8 mouse cellular contexts compared by ENCODE assay signal in genomic region chr17:27125185-27125584, GRCm38 (mm10). TPM values are rescaled to one million over a fixed set of nuclear protein-coding genes. Genes with fewer than 3 reads are reported as not detected.
DNase-seq lines count a peak whose midpoint lies in the region.

No protein-coding gene starts in this region.

- DNase-seq in B cell, adult 2 months, result peak; percentile 91
- peak; percentile 23 for DNase-seq in MEL-GATA-1-ER (ENCODE audit: extremely low read depth, low read depth)
- peak; percentile 87 for DNase-seq in cerebellum, adult 9-10 months
- DNase-seq in gastrocnemius, postnatal 10 days, result peak; percentile 91
- DNase-seq in layer of hippocampus, adult 18-20 months (ENCODE audit: low spot score in 2 of 2), result peak; percentile 62 to 77
- DNase-seq in lung, postnatal 10 days, result peak; percentile 83
- DNase-seq in right cerebral cortex, postnatal 25 days, result peak; percentile 74
- DNase-seq in urinary bladder, postnatal 14 days (ENCODE audit: low spot score), result peak; percentile 79

RNA-seq across cellular contexts. Expression of gene Uqcc2, which starts 8.5 kb away (rescaled TPM):
- total RNA-seq in gastrocnemius, postnatal 10 days (2021), result 100 to 1,000 TPM; 300 to 343 TPM
- total RNA-seq in layer of hippocampus, adult 18-20 months (2021), result 100 to 1,000 TPM; 215 to 217 TPM

RNA-seq across cellular contexts. Expression of gene Ip6k3, which starts 42.4 kb away (rescaled TPM):
- total RNA-seq in gastrocnemius, postnatal 10 days (2021), result 10 to 100 TPM; 63.5 to 81.2 TPM
- under 1 TPM; 0.46 to 0.64 TPM for total RNA-seq in layer of hippocampus, adult 18-20 months (2021)

Comparison
In these comparisons a context has a peak if more than half of its experiments do, and no peak if none do; other contexts are left out.
1. Peak in every context shown above with its lines: DNase-seq.
2. DNase-seq: peak in every context shown above with its lines; median percentile 91 in B cell, adult 2 months; 91 in gastrocnemius, postnatal 10 days; 87 in cerebellum, adult 9-10 months; 83 in lung, postnatal 10 days; 79 in urinary bladder, postnatal 14 days; 74 in right cerebral cortex, postnatal 25 days; 70 in layer of hippocampus, adult 18-20 months; 23 in MEL-GATA-1-ER.
3. RNA of gene Ip6k3, which starts 42.4 kb away (total RNA-seq): 63.5 to 81.2 TPM in gastrocnemius, postnatal 10 days; 0.46 to 0.64 TPM in layer of hippocampus, adult 18-20 months; every median in the first group is over 10 times any median in the second.